Mouse (Mus musculus): ENCODE measurements around the gene Ildr2.

The Ildr2 gene

DNA sequence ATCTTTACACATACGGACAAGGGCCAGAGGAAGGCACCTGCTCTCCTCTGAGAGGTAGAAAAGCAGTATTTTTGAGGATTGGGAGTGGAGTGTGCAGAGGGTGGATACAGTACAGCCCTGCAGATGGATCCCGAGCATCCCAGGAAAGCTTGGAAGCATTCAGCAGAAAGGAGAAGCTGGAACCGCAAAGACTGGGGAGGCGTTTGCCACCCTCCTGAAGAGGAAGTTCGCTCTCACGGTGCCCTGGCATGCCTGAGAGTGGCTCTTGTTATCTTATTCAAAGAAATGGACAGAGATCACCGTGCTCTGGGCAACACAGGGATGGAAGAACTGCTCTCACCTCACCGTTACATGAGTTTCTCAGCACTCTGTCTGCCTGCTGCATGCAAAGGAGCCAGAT, 30.5 kb downstream of the Ildr2 start:
- DNase-seq (ENCODE audit: low spot score) = no peak

GRCm38 (mm10) chr1:166286231-166286630, 32.3 kb downstream of the Ildr2 start:
- no peak for DNase-seq (ENCODE audit: low spot score)

DNA sequence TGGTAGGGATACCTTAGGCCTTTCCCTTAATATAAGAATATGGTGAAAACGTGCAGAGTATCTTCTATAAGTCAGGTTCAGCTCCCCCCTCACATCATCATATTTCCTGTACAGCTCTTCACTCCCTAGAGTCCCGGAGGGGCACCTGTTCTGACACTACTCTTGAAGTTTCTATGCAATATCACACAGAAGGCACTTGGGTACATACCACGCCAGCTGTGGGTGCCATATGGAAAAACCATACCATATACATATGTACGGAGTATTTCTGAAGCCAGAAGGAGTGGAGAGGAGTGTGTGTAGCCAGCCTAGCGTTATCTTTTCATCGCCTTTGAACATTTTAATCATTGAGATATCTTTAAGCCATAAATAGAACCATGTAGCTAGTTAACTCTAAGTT, 36.6 kb downstream of the Ildr2 start:
- no peak for DNase-seq (ENCODE audit: low spot score)

DNA sequence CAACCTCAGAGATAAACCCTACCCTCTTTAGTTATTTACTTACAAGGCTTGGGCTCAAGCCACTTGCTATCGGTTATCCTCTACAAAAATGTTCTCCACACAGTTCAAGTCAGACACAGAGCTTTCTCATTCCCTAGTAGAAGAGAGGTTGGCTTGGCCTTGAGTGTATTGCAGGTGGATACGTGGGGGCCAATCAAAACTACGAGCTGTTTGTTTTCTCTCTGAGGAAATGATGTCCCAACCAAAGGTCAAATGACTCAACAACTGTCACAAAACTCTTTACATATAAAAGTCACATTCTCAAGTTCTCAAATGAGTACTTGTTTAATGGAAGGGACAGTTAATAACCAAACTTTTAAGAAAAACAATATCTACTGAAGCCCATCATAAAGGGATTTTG, 39.1 kb downstream of the Ildr2 start:
- DNase-seq (ENCODE audit: low spot score) = no peak

GRCm38 (mm10) chr1:166295548-166295947, 41.6 kb downstream of the Ildr2 start:
- DNase-seq (ENCODE audit: low spot score) = no peak

GRCm38 (mm10) chr1:166296371-166296770, 42.4 kb downstream of the Ildr2 start:
- DNase-seq (ENCODE audit: low spot score) = no peak

GRCm38 (mm10) chr1:166296971-166297370, 43.0 kb downstream of the Ildr2 start:
- DNase-seq (ENCODE audit: low spot score) = no peak

GRCm38 (mm10) chr1:166297499-166298111, 43.7 kb downstream of the Ildr2 start:
- DNase-seq (ENCODE audit: low spot score) = no peak

- no peak for DNase-seq (ENCODE audit: low spot score)
Observed at GRCm38 (mm10) chr1:166298884-166299283, 44.9 kb downstream of the Ildr2 start.

- DNase-seq (ENCODE audit: low spot score) = no peak
Observed at GRCm38 (mm10) chr1:166299821-166300220, 45.9 kb downstream of the Ildr2 start.

- DNase-seq (ENCODE audit: low spot score) = no peak
Observed at GRCm38 (mm10) chr1:166300526-166300925, 46.6 kb downstream of the Ildr2 start.

DNA sequence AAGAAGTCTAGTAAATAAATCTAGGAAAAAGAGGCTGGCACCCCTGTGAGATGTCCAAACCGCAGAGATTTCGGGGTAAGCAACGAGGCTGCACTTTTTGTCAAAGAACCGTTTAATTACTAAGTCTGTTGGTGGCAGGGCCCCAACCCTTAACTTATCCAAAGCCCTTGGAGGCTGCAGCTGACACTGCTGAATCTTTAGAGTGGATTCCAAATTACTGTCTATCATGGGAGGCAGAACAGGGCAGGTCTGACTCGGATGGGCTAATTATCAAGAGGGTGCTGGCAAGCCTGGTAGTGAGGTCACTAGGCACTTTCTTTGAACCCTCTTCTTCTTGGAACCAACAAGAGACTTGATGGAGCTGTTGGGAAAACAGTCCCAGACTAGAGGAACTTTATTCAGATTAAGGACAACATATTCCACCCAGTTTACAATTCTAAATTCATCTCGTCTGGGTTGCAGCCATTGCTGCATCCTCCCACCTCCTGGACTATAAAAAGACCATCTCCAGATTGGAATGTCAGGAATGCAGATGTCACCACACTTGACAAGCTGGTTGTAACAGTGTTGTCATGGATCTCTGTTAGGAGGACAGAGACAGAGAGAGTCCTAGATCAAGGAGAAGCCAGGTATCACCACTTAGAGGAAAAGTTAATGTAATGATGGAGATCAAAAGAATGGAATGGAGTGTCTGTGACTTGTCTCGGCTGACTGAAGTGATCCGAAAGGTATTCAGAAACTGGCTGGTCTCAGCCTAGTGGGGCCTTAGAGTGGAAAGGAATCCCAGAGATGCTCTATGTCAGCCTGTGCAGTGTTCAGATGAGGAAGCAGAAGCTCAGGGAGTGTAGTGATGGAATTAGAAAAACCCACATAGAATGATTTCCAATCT, 50.7 kb downstream of the Ildr2 start:
- DNase-seq (ENCODE audit: low spot score) = no peak

- no peak for DNase-seq (ENCODE audit: low spot score)
Observed at GRCm38 (mm10) chr1:166308471-166308850, 54.5 kb downstream of the Ildr2 start.

GRCm38 (mm10) chr1:166308851-166309715, 55.1 kb downstream of the Ildr2 start:
- DNase-seq (ENCODE audit: low spot score) = no peak

DNA sequence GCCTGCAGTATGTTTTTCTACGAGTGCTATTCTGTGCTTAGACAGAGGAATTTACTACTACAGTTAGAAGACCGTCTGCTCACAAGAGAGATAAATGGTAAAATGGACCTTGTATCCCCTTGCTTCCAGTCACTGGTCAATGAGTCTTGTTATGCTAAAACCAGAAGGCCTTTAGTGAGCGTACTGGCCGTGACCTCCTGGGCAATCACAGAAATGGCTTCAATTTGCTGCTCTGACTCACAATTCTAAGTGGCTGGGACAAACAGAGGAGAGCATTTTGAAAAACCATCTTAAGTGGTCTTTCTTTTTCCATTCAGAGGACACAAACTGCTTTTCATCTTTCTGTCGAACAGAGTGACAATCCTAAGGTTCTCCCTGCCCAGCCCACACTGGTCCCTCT, 57.2 kb downstream of the Ildr2 start:
- no peak for DNase-seq (ENCODE audit: low spot score)

- no peak for DNase-seq (ENCODE audit: low spot score)
Observed at GRCm38 (mm10) chr1:166313637-166314036, 59.7 kb downstream of the Ildr2 start.

- no peak for DNase-seq (ENCODE audit: low spot score)
Observed at GRCm38 (mm10) chr1:166315706-166316105, 61.8 kb downstream of the Ildr2 start.

DNA sequence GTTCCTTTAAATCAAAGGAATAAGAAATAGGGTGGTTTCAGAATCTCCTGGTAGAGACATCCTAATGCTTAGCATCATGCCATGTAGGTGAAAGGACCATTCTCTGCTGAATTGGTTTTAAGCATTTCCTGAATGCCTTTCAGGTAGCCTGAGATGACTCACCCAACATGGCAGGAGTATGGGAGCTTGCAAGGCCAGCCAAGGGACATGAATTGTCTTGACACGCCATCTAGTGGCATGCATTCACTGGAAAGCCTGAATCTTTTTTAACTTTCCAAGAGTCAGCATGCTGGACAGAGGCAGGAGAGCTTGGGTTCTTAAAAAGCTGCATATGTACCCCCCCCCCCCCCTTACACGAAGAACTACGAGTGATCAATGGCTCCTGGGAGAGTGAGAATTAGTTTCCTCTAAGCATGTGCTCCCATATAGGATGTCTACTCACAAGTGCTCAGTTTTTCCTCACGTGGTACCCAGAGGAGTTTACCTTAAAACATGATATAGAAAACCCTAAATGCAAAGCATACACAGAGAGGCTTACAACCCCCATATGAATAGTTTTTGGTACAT, 65.3 kb downstream of the Ildr2 start:
- no peak for DNase-seq (ENCODE audit: low spot score)

DNA sequence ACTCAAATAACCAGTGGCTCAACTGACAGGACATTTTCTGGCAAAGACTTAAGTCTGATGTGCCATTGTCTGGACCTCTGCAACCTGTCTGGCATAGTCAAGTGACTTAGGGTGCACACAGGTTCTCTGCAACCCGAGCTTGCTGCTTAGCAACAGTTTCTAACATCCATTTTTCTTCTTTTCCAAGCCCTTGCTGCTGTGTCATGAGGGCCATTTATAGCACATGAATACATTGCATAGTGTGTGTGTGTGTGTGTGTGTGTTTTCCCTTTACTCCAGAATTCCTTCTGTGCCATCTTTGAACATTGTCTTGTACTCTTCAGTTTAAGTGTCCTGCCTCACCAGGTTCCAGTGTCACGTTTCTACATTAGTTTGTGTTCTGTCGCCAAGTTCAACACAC, 72.5 kb downstream of the Ildr2 start:
- no peak for DNase-seq (ENCODE audit: low spot score)

DNA sequence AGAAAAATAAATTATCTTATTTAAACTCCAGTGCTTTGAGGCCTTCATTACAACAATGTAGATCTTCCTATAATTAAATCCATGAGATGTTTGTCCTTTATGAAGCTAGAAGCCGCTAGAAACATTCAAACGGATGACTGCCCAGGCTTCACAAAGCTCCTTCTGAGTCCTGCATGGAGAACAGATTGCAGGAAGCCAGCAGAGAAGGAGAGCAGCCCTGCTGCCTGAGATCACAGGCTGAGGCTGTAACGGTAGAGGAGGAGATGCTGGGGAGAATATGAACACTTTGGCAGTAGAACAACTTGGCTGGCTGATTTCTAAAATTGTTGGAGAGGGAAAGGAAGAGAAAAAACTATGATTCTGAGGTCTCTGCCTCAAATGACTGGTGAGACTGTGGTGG, 76.8 kb downstream of the Ildr2 start:
- DNase-seq (ENCODE audit: low spot score) = no peak

GRCm38 (mm10) chr1:166339110-166339509, 85.2 kb downstream of the Ildr2 start:
- DNase-seq (ENCODE audit: low spot score) = no peak

DNA sequence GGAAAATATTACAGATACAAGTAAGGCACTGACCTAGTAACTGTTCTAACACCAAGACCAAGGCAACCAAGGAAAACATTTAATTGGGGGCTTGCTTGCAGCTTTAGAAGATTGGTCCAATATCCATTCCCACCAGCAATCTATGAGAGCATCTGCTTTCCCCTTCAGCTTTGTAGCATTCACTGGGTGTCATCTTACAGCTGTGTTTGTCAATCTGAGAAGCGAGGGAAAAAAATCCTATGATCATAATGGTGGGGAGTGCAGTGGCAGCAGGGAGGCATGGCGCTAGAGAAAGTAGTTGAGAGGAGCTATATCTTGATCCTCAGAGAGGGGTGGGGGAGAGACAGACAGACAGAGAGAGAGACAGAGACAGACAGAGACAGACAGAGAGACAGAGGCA, 88.1 kb downstream of the Ildr2 start:
- DNase-seq (ENCODE audit: low spot score) = no peak

All from spleen, adult 12 weeks (tissue).